In genomic region chr1:90972911-90973573, GRCm38 (mm10) we compare ENCODE assay signal across 8 mouse cellular contexts. TPM values are rescaled to one million over a fixed set of nuclear protein-coding genes. Genes with fewer than 3 reads are reported as not detected.
DNase-seq lines count a peak whose midpoint lies in the region; ATAC-seq and TF ChIP-seq lines count a peak whose summit lies in the region.

No protein-coding gene starts in this region.

- intact Hi-C loops in heart, postnatal 36 days (cut with DNase I): loop anchor here (1.0 to 5.0 kb wide), 4 partner anchors 68 to 266 kb away; partner anchors contain the start of gene Ramp1

- H3K36me3 ChIP-seq in forebrain, embryonic 16.5 days (ENCODE audit: control insufficient read depth, insufficient read depth): no peaks in the 10 kb centered on the region
- H3K36me3 ChIP-seq in lung, postnatal 0 days (ENCODE audit: insufficient read depth, low read length): no peaks in the 10 kb centered on the region

- DNase-seq in ES-CJ7 (ENCODE audit: low read depth, low spot score): peak; percentile 79
- DNase-seq in cerebellum, adult 11 months: peak; percentile 81
- DNase-seq in heart, postnatal 36 days: peak; percentile 95 to 99
- DNase-seq in layer of hippocampus, adult 2 months (ENCODE audit: low spot score in 2 of 2): peak; percentile 90 to 99
- DNase-seq in lung, postnatal 0 days (ENCODE audit: low spot score): peak; percentile 91
- DNase-seq in ovary, postnatal 10 days (ENCODE audit: low spot score): peak; percentile 96
- DNase-seq in thymus, postnatal 10 days (ENCODE audit: low spot score in 2 of 2): peak; percentile 75 to 93

- no peak overlapping the region for H3K27ac ChIP-seq in forebrain, embryonic 16.5 days (ENCODE audit: low read length)
- peak overlapping the region; percentile 20; the same call in 1 of the 2 replicates for H3K27ac ChIP-seq in layer of hippocampus, adult 2 months
- H3K27ac ChIP-seq in lung, postnatal 0 days (ENCODE audit: low read length): no peak overlapping the region

- no peaks in the 10 kb centered on the region for H3K9me3 ChIP-seq in forebrain, embryonic 16.5 days (ENCODE audit: control insufficient read depth, low read length)
- no peaks in the 10 kb centered on the region for H3K9me3 ChIP-seq in lung, postnatal 0 days (ENCODE audit: low read length)

- whole genome bisulfite sequencing in forebrain, embryonic 16.5 days: 15% methylated on average over 9 of the region's 9 CpGs
- WGBS in lung, postnatal 0 days: 21% methylated on average over 9 of the region's 9 CpGs

- H3K4me3 ChIP-seq in forebrain, embryonic 16.5 days (replicated peaks; ENCODE audit: low read length): no peak overlapping the region
- no peak overlapping the region for H3K4me3 ChIP-seq in layer of hippocampus, adult 2 months
- H3K4me3 ChIP-seq in lung, postnatal 0 days (ENCODE audit: low read depth, low read length): no peak overlapping the region

- peak; percentile 86 for ATAC-seq in forebrain, embryonic 16.5 days
- ATAC-seq in lung, postnatal 0 days: peak; percentile 65

- peak; percentile 99; the same call in 1 of the 2 replicates for TF ChIP-seq CTCF in layer of hippocampus, adult 2 months (conservative IDR thresholded peaks at IDR 0.05)
- TF ChIP-seq CTCF in lung, postnatal 0 days (IDR thresholded peaks at IDR 0.05): peak; percentile 99

- no peak overlapping the region for H3K9ac ChIP-seq in forebrain, embryonic 16.5 days (replicated peaks; ENCODE audit: low read depth, low read length)
- H3K9ac ChIP-seq in lung, postnatal 0 days (replicated peaks; ENCODE audit: low read depth): no peak overlapping the region

- peak; percentile 44; the same call in 1 of the 2 replicates for TF ChIP-seq EP300 in lung, postnatal 0 days (IDR thresholded peaks at IDR 0.05)

- H3K4me1 ChIP-seq in forebrain, embryonic 16.5 days (replicated peaks; ENCODE audit: control insufficient read depth, insufficient read depth, low read length): peaks cover 33% of the 10 kb centered on the region
- H3K4me1 ChIP-seq in lung, postnatal 0 days (ENCODE audit: insufficient read depth, low read depth, low read length): peaks cover under 1% of the 10 kb centered on the region; the same call in 1 of the 2 replicates

- H3K4me2 ChIP-seq in forebrain, embryonic 16.5 days (ENCODE audit: low read length): no peak overlapping the region
- H3K4me2 ChIP-seq in lung, postnatal 0 days (replicated peaks; ENCODE audit: low read depth, low read length): no peak overlapping the region

- no peaks in the 10 kb centered on the region for H3K27me3 ChIP-seq in forebrain, embryonic 16.5 days (replicated peaks; ENCODE audit: control insufficient read depth, insufficient read depth, low read length)
- no peaks in the 10 kb centered on the region for H3K27me3 ChIP-seq in lung, postnatal 0 days (replicated peaks; ENCODE audit: insufficient read depth, low read length)

RNA-seq across cellular contexts. Expression of gene Rab17, which starts 3.6 kb away (rescaled TPM):
- 0.27 and 0.43 TPM in 2 replicates for polyA plus RNA-seq in forebrain, embryonic 16.5 days (2015; fragmentation: Nextera tagmentation; extraction: Ambion mirVana)
- 1 to 10 TPM; 2.0 to 2.1 TPM for total RNA-seq in heart, postnatal 36 days (2021)
- not detected for total RNA-seq in layer of hippocampus, adult 2 months (2021)
- polyA plus RNA-seq in lung, postnatal 0 days (2015; fragmentation: Nextera tagmentation; extraction: Ambion mirVana): 1.6 and 2.0 TPM in 2 replicates

RNA-seq across cellular contexts. Expression of gene Prlh, which starts 20.1 kb away (rescaled TPM):
- not detected in 2 replicates for polyA plus RNA-seq in forebrain, embryonic 16.5 days (2015; fragmentation: Nextera tagmentation; extraction: Ambion mirVana)
- total RNA-seq in heart, postnatal 36 days (2021): not detected
- total RNA-seq in layer of hippocampus, adult 2 months (2021): not detected
- polyA plus RNA-seq in lung, postnatal 0 days (2015; fragmentation: Nextera tagmentation; extraction: Ambion mirVana): not detected in 2 replicates

RNA-seq across cellular contexts. Expression of gene Lrrfip1, which starts 25.5 kb away (rescaled TPM):
- 45.3 and 48.5 TPM in 2 replicates for polyA plus RNA-seq in forebrain, embryonic 16.5 days (2015; fragmentation: Nextera tagmentation; extraction: Ambion mirVana)
- total RNA-seq in heart, postnatal 36 days (2021): 10 to 100 TPM; 69.1 to 80.9 TPM
- total RNA-seq in layer of hippocampus, adult 2 months (2021): 10 to 100 TPM; 77.6 to 82.3 TPM
- 83.1 and 101 TPM in 2 replicates for polyA plus RNA-seq in lung, postnatal 0 days (2015; fragmentation: Nextera tagmentation; extraction: Ambion mirVana)

RNA-seq across cellular contexts. Expression of gene Mlph, which starts 58.2 kb away (rescaled TPM):
- polyA plus RNA-seq in forebrain, embryonic 16.5 days (2015; fragmentation: Nextera tagmentation; extraction: Ambion mirVana): 0.19 and 0.58 TPM in 2 replicates
- total RNA-seq in heart, postnatal 36 days (2021): under 1 TPM; 0.61 to 0.70 TPM
- total RNA-seq in layer of hippocampus, adult 2 months (2021): 1 to 10 TPM in 1 of 2 experiments, under 1 TPM in 1; 0.88 to 1.6 TPM
- polyA plus RNA-seq in lung, postnatal 0 days (2015; fragmentation: Nextera tagmentation; extraction: Ambion mirVana): 2.4 and 2.7 TPM in 2 replicates
